Mouse (Mus musculus) small intestine, adult 2 months (tissue): ENCODE measurements around the gene Diaph2.

ENCODE experiments used
- CTCF ChIP-seq: fragments of 200-500 bp; IDR thresholded peaks from 2 replicates; pipeline ENCODE4 v1.5.1; 2012; ENCODE audit warnings: low read depth, mild to moderate bottlenecking, control low read depth, inconsistent platforms, low read length, moderate library complexity, mixed read lengths; ENCODE audit not compliant: insufficient replicate concordance, insufficient read length; ENCODE audit errors: extremely low read depth
- POLR2A ChIP-seq: fragments of 200-500 bp; IDR thresholded peaks from 2 replicates; pipeline ENCODE4 v1.6.1; 2012; ENCODE audit warnings: low read depth, mild to moderate bottlenecking, control low read depth, inconsistent platforms, low read length, moderate library complexity

DNA sequence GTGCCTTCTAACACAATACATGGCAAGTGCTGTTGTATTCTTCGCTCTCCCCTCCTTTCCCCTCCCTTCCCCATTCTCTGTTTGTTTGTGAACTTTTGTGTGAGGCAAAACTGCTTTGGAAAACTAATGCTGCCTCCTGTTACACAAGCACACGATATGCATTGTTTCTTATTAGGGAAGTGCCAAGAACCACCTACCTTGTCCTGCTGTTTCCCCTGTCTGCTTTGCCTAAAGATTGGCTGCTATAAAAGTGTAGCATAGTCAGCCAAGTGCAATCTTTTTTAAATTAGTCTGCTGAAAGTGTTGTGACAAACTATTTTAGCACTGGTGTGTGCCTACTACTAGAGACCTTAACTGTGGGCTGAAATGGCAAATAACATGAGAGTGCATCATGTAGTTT, 15.8 kb downstream of the Diaph2 start:
- TF ChIP-seq POLR2A (no peak), CTCF (no peak)
